Mouse (Mus musculus): Measurements from ENCODE around the gene Tomm70a. TPM values are rescaled to one million over a fixed set of nuclear protein-coding genes. Genes with fewer than 3 reads are reported as not detected.

Gene Tomm70a
- total and polyA plus RNA-seq, 3 experiments = 97.4 to 162 (median 123) TPM

DNA sequence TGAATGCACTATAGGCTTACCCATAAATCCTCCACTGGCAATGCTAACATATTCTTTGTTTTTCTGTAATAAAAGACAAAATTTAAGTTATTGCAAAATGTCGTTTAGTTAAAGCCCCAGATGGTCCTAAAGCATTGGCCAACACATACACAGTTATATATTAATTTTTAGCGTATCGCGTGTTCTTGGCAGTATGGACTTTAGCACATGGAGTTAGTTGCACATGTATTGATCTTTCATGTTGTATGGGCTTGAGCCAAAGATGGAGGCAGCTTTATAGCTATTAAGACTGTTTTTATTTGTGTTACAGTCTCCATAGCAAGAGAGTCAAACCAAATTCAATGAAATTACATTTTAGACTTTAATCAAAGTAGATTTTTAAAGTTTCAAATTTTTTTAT, 65.1 kb downstream of the Tomm70a start:
- Histone ChIP-seq H3K27ac (ENCODE audit: control insufficient read depth, low read depth, low read length) (no peak overlapping the region), H3K9me3 (replicated peaks; ENCODE audit: insufficient read depth, low read length) (no peaks in the 10 kb centered on the region), H3K79me2 (ENCODE audit: control insufficient read depth, insufficient read depth, low read length, poor library complexity) (no peaks in the 10 kb centered on the region), H3K9ac (ENCODE audit: control insufficient read depth, low read depth, low read length, poor library complexity, severe bottlenecking) (no peak overlapping the region), H3K4me1 (ENCODE audit: control insufficient read depth in 1 of 2, insufficient read depth in 2 of 2, low read length in 2 of 2) (peaks cover 15 to 24% of the 10 kb centered on the region in 2 experiments), H3K4me3 (ENCODE audit: control insufficient read depth in 1 of 2, insufficient read depth in 1 of 2, low read depth in 2 of 2, low read length in 2 of 2) (no peak overlapping the region), H3K27me3 (ENCODE audit: control insufficient read depth in 1 of 2, insufficient read depth in 2 of 2, low read length in 2 of 2) (no peaks in the 10 kb centered on the region), H3K36me3 (ENCODE audit: control insufficient read depth in 1 of 2, insufficient read depth in 2 of 2, low read length in 2 of 2) (peaks cover 15 to 21% of the 10 kb centered on the region in 2 experiments)
- DNase-seq (ENCODE audit: low read depth, low spot score) = no peak
- TF ChIP-seq TAL1 (IDR thresholded peaks at IDR 0.05; ENCODE audit: low read length) (no peak), CHD2 (IDR thresholded peaks at IDR 0.05; ENCODE audit: low read length) (no peak), E2F4 (IDR thresholded peaks at IDR 0.05; ENCODE audit: borderline replicate concordance, low read depth, low read length) (no peak), TBP (IDR thresholded peaks at IDR 0.05; ENCODE audit: low read depth, low read length) (no peak), GABPA (IDR thresholded peaks at IDR 0.05; ENCODE audit: low read depth, low read length) (no peak), HCFC1 (IDR thresholded peaks at IDR 0.05; ENCODE audit: low read depth, low read length) (no peak), MAFK (IDR thresholded peaks at IDR 0.05; ENCODE audit: borderline replicate concordance, low read depth, low read length) (no peak), RAD21 (IDR thresholded peaks at IDR 0.05; ENCODE audit: low read depth, low read length) (no peak), CHD1 (IDR thresholded peaks at IDR 0.05; ENCODE audit: low read depth, low read length) (no peak), GATA1 (IDR thresholded peaks at IDR 0.05; ENCODE audit: low read depth, low read length) (no peak), ELF1 (IDR thresholded peaks at IDR 0.05; ENCODE audit: low read depth, low read length) (no peak), MAX (IDR thresholded peaks at IDR 0.05; ENCODE audit: low read length) (no peak), ZNF384 (IDR thresholded peaks at IDR 0.05; ENCODE audit: low read depth, low read length) (no peak), ZMIZ1 (IDR thresholded peaks at IDR 0.05; ENCODE audit: low read depth, low read length) (no peak), ETS1 (IDR thresholded peaks at IDR 0.05; ENCODE audit: low read depth, low read length) (no peak), USF1 (IDR thresholded peaks at IDR 0.05; ENCODE audit: low read depth, low read length) (no peak), MAZ (IDR thresholded peaks at IDR 0.05; ENCODE audit: low read depth, low read length) (no peak), TCF12 (IDR thresholded peaks at IDR 0.05; ENCODE audit: low read depth, low read length) (no peak), MYB (IDR thresholded peaks at IDR 0.05; ENCODE audit: low read depth, low read length) (no peak)

- peak; percentile 90 for DNase-seq (ENCODE audit: low read depth, low spot score)
- Histone ChIP-seq H3K9me3 (replicated peaks; ENCODE audit: insufficient read depth, low read length) (no peaks in the 10 kb centered on the region), H3K9ac (ENCODE audit: control insufficient read depth, low read depth, low read length, poor library complexity, severe bottlenecking) (peak overlapping the region; percentile 22; the same call in 1 of the 2 replicates), H3K36me3 (ENCODE audit: control insufficient read depth in 1 of 2, insufficient read depth in 2 of 2, low read length in 2 of 2) (peaks cover 12 to 21% of the 10 kb centered on the region in 2 experiments), H3K27me3 (ENCODE audit: control insufficient read depth in 1 of 2, insufficient read depth in 2 of 2, low read length in 2 of 2) (no peaks in the 10 kb centered on the region), H3K4me3 (ENCODE audit: control insufficient read depth in 1 of 2, insufficient read depth in 1 of 2, low read depth in 2 of 2, low read length in 2 of 2) (no peak overlapping the region), H3K4me1 (ENCODE audit: control insufficient read depth in 1 of 2, insufficient read depth in 2 of 2, low read length in 2 of 2) (peaks cover 15 to 21% of the 10 kb centered on the region in 2 experiments), H3K79me2 (ENCODE audit: control insufficient read depth, insufficient read depth, low read length, poor library complexity) (no peaks in the 10 kb centered on the region), H3K27ac (ENCODE audit: control insufficient read depth, low read depth, low read length) (peak overlapping the region; percentile 84; the same call in 1 of the 2 replicates)
- TF ChIP-seq TAL1 (IDR thresholded peaks at IDR 0.05; ENCODE audit: low read length) = no peak
- TF ChIP-seq UBTF (IDR thresholded peaks at IDR 0.05; ENCODE audit: borderline replicate concordance, insufficient read depth, low read depth, low read length) = no peak
- TF ChIP-seq ETS1 (IDR thresholded peaks at IDR 0.05; ENCODE audit: low read depth, low read length) = peak; percentile 84
- no peak; the same call in 1 of the 2 replicates for TF ChIP-seq MXI1 (IDR thresholded peaks at IDR 0.05; ENCODE audit: low read depth, low read length)
- no peak for TF ChIP-seq GATA1 (IDR thresholded peaks at IDR 0.05; ENCODE audit: low read depth, low read length)
- 0 out of 2 replicates have a peak, but pooled peaks have one; percentile 43 for TF ChIP-seq JUND (IDR thresholded peaks at IDR 0.05; ENCODE audit: low read depth, low read length)
- no peak for TF ChIP-seq ZMIZ1 (IDR thresholded peaks at IDR 0.05; ENCODE audit: low read depth, low read length)
- peak; percentile 51; the same call in 1 of the 2 replicates for TF ChIP-seq TCF12 (IDR thresholded peaks at IDR 0.05; ENCODE audit: low read depth, low read length)
- TF ChIP-seq MAX (IDR thresholded peaks at IDR 0.05; ENCODE audit: low read length) = peak; percentile 54; the same call in 1 of the 2 replicates
- TF ChIP-seq ELF1 (IDR thresholded peaks at IDR 0.05; ENCODE audit: low read depth, low read length) = peak; percentile 34; the same call in 1 of the 2 replicates
- no peak for TF ChIP-seq ZKSCAN1 (IDR thresholded peaks at IDR 0.05; ENCODE audit: low read depth, low read length)
- TF ChIP-seq BHLHE40 (IDR thresholded peaks at IDR 0.05; ENCODE audit: borderline replicate concordance, low read depth, low read length) = no peak
- TF ChIP-seq MYB (IDR thresholded peaks at IDR 0.05; ENCODE audit: low read depth, low read length) = no peak
- TF ChIP-seq CHD1 (IDR thresholded peaks at IDR 0.05; ENCODE audit: low read depth, low read length) = no peak
- no peak for TF ChIP-seq MEF2A (IDR thresholded peaks at IDR 0.05; ENCODE audit: extremely low read depth, insufficient replicate concordance, low read depth, low read length, poor library complexity, severe bottlenecking)
- no peak for TF ChIP-seq ZNF384 (IDR thresholded peaks at IDR 0.05; ENCODE audit: low read depth, low read length)
- no peak for TF ChIP-seq POLR2A (IDR thresholded peaks at IDR 0.05; ENCODE audit: control insufficient read depth in 1 of 2, insufficient read depth in 1 of 2, low read depth in 1 of 2, low read length in 2 of 2, poor library complexity in 1 of 2)
- no peak for TF ChIP-seq ZC3H11A (IDR thresholded peaks at IDR 0.05; ENCODE audit: low read depth, low read length)
- TF ChIP-seq SMC3 (IDR thresholded peaks at IDR 0.05; ENCODE audit: low read depth, low read length) = no peak
- TF ChIP-seq USF2 (IDR thresholded peaks at IDR 0.05; ENCODE audit: borderline replicate concordance in 1 of 2, insufficient read depth in 1 of 2, low read depth in 1 of 2, low read length in 2 of 2) = no peak
- TF ChIP-seq KAT2A (conservative IDR thresholded peaks at IDR 0.05; ENCODE audit: low read depth, low read length) = peak; percentile 37; the same call in 1 of the 2 replicates
These were observed 68.0 kb downstream of the Tomm70a start for GRCm38 (mm10) chr16:57189493-57189892.
